Mouse (Mus musculus) gonadal fat pad, adult 2 months (tissue): ENCODE data around the gene 4930564D02Rik. TPM values are rescaled to one million over a fixed set of nuclear protein-coding genes. Genes with fewer than 3 reads are reported as not detected.

Source experiments
- DNase-seq: peaks from one replicate; pipeline ENCODE4 v3.0.0-alpha.2; 2012; ENCODE audit warnings: low read depth
- polyA plus RNA-seq: library from polyadenylated mRNA; depleted of rRNA; stranded (reverse); fragments of >200 nt; gene quantifications from 2 replicates; pipeline ENCODE4 v1.2.3, GENCODE M21; 2012; rRNA removed

4930564D02Rik gene
- polyA plus RNA-seq, 1 experiment: not detected

GRCm38 (mm10) chr3:105113859-105114258 lies 47.2 kb downstream of the 4930564D02Rik start:
- no peak for DNase-seq

- no peak for DNase-seq
These were observed 47.6 kb downstream of the 4930564D02Rik start for GRCm38 (mm10) chr3:105114269-105114668.

- DNase-seq: no peak
These were observed 50.0 kb downstream of the 4930564D02Rik start for GRCm38 (mm10) chr3:105116596-105116995.

- no peak for DNase-seq
These were observed 57.1 kb downstream of the 4930564D02Rik start for GRCm38 (mm10) chr3:105123776-105124175.

GRCm38 (mm10) chr3:105127881-105128280 lies 61.2 kb downstream of the 4930564D02Rik start:
- no peak for DNase-seq

Other genes with a start within 250 kb of the 4930564D02Rik start
- 8.1 and 12.3 TPM in 2 replicates for gene Mov10, start 248.3 kb upstream of the 4930564D02Rik start, polyA plus RNA-seq
- 5.8 and 7.8 TPM in 2 replicates for gene St7l, start 202.8 kb upstream of the 4930564D02Rik start, polyA plus RNA-seq
- gene Capza1, start 202.3 kb upstream of the 4930564D02Rik start, polyA plus RNA-seq: 26.2 and 29.0 TPM in 2 replicates
- gene Wnt2b, start 104.9 kb upstream of the 4930564D02Rik start, polyA plus RNA-seq: 4.4 and 5.6 TPM in 2 replicates
- gene Cttnbp2nl, start 13.7 kb upstream of the 4930564D02Rik start, polyA plus RNA-seq: 3.9 and 7.7 TPM in 2 replicates